Mouse (Mus musculus) bone marrow, adult 2 months (tissue): Measurements from ENCODE around the gene Shcbp1. TPM values are rescaled to one million over a fixed set of nuclear protein-coding genes. Genes with fewer than 3 reads are reported as not detected.

Experiments
- H3K27ac ChIP-seq: fragments of 200-500 bp; 2 replicates; pipeline ENCODE4 v1.5.1; 2012; ENCODE audit warnings: low read depth, mild to moderate bottlenecking, control low read depth, inconsistent platforms, low read length; ENCODE audit not compliant: control insufficient read depth, poor library complexity, insufficient read depth
- H3K4me1 ChIP-seq: fragments of 200-500 bp; 2 replicates; pipeline ENCODE4 v1.6.1; 2011; ENCODE audit warnings: low read length; ENCODE audit not compliant: control insufficient read depth, insufficient read depth
- H3K4me3 ChIP-seq: fragments of 200-500 bp; replicated peaks from 2 replicates; pipeline ENCODE3; 2011; ENCODE audit warnings: mild to moderate bottlenecking, low read depth, low read length, control low read depth; ENCODE audit not compliant: control insufficient read depth
- CTCF ChIP-seq: fragments of 200-500 bp; IDR thresholded peaks from 2 replicates; pipeline ENCODE4 v1.5.1; 2011; ENCODE audit warnings: low read length, control low read depth; ENCODE audit not compliant: control insufficient read depth, insufficient read depth
- POLR2A ChIP-seq: fragments of 200-500 bp; IDR thresholded peaks from 2 replicates; pipeline ENCODE4 v1.6.1; 2011; ENCODE audit warnings: low read depth, mild to moderate bottlenecking, control low read depth, low read length, borderline replicate concordance; ENCODE audit not compliant: control insufficient read depth
- WGBS: fragments of 180-500 bp; shearing (Covaris S2); methylation state at CpG from one replicate; pipeline ENCODE4 v1.1.7; 2018; 5-methylcytosine and 5-hydroxymethylcytosine counted together
- polyA plus RNA-seq: library from polyadenylated mRNA; stranded (reverse); fragments of >200 nt; gene quantifications from 2 replicates; pipeline ENCODE4 v1.2.4, GENCODE M21; 2011; ENCODE audit warnings: low replicate concordance; ENCODE audit not compliant: missing spikeins, insufficient read depth, insufficient read length

The Shcbp1 gene
- polyA plus RNA-seq, 1 experiment, result 20.7 TPM

DNA sequence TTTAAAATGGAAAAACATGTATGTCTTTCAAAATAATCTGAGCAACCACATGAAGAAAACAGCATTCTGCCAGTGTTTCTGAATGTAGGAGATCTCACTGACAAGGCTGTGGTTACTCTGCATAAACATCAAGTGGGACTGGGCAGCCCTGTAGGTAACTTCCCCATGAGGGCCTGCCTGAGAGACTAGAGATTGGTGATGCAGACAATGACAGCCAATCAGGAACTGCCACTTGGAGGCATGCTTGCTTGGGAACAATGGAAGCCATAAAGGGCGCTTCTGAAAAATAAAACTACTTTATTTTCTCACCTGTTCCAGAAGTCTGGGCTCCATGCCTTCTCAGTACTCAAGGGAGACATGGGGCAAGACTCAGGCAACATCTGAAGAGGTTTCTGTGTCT lies 87.7 kb downstream of the Shcbp1 start:
- Histone ChIP-seq H3K4me1 (no peaks in the 10 kb centered on the region), H3K4me3 (no peak overlapping the region), H3K27ac (no peak overlapping the region)
- WGBS, result 50% methylated on average over 1 of the region's 1 CpGs
- TF ChIP-seq POLR2A (no peak), CTCF (no peak)

Other genes with a start within 250 kb of the Shcbp1 start
- gene Zfp958, start 166.4 kb downstream of the Shcbp1 start, polyA plus RNA-seq, result 1.9 and 2.4 TPM in 2 replicates